Mouse (Mus musculus) cerebellum, adult 2 months (tissue): ENCODE results near the gene Agrn. TPM values are rescaled to one million over a fixed set of nuclear protein-coding genes. Genes with fewer than 3 reads are reported as not detected.

Experiments used
- DNase-seq, 2 experiments: peaks; one replicate each; pipeline ENCODE4 v3.0.0; 2021
- H3K27ac ChIP-seq: fragments of 200-500 bp; 2 replicates; pipeline ENCODE4 v1.5.1; 2012; ENCODE audit warnings: low read length, control low read depth, inconsistent platforms; ENCODE audit not compliant: insufficient read depth
- H3K27me3 ChIP-seq: fragments of 200-500 bp; 2 replicates; pipeline ENCODE4 v1.6.1; 2012; ENCODE audit warnings: inconsistent platforms, mild to moderate bottlenecking, low read length, moderate library complexity; ENCODE audit not compliant: control insufficient read depth, insufficient read depth
- H3K4me1 ChIP-seq: fragments of 200-500 bp; 2 replicates; pipeline ENCODE4 v1.6.1; 2011; ENCODE audit warnings: low read length; ENCODE audit not compliant: control insufficient read depth, insufficient read depth
- H3K4me3 ChIP-seq: fragments of 200-500 bp; replicated peaks from 2 replicates; pipeline ENCODE3; 2011; ENCODE audit warnings: mild to moderate bottlenecking, low read depth, low read length, control low read depth; ENCODE audit not compliant: insufficient read depth
- CTCF ChIP-seq: fragments of 200-500 bp; IDR thresholded peaks from 2 replicates; pipeline ENCODE4 v1.5.1; 2011; ENCODE audit warnings: low read depth, mild to moderate bottlenecking, control low read depth, low read length, moderate library complexity, borderline replicate concordance; ENCODE audit not compliant: insufficient read depth
- POLR2A ChIP-seq: fragments of 200-500 bp; IDR thresholded peaks from 2 replicates; pipeline ENCODE4 v1.6.1; 2011; ENCODE audit warnings: low read length, control low read depth, borderline replicate concordance; ENCODE audit not compliant: insufficient read depth
- WGBS: fragments of 180-500 bp; shearing (Covaris S2); methylation state at CpG from one replicate; pipeline ENCODE4 v1.1.7; 2018; 5-methylcytosine and 5-hydroxymethylcytosine counted together
- polyA plus RNA-seq: library from polyadenylated mRNA; depleted of rRNA; stranded (reverse); fragments of >200 nt; gene quantifications from 2 replicates; pipeline ENCODE4 v1.2.3, GENCODE M21; 2012

The Agrn gene
- polyA plus RNA-seq, 1 experiment: 111 TPM

- DNase-seq: no peak
- Histone ChIP-seq H3K4me3 (no peak overlapping the region), H3K27ac (no peak overlapping the region), H3K27me3 (no peaks in the 10 kb centered on the region), H3K4me1 (peaks cover 5% of the 10 kb centered on the region; the same call in 1 of the 2 replicates)
- WGBS: 29% methylated on average over 12 of the region's 12 CpGs
- TF ChIP-seq CTCF (no peak), POLR2A (no peak)
Measured at GRCm38 (mm10) chr4:156228393-156229024, 31.2 kb upstream of the Agrn start.

- H3K27ac ChIP-seq: no peak overlapping the region
- 26% methylated on average over 18 of the region's 18 CpGs for WGBS
- no peak overlapping the region for H3K4me3 ChIP-seq
- H3K4me1 ChIP-seq: peaks cover 5% of the 10 kb centered on the region; the same call in 1 of the 2 replicates
- DNase-seq: no peak
- TF ChIP-seq CTCF (no peak), POLR2A (no peak)
- no peaks in the 10 kb centered on the region for H3K27me3 ChIP-seq
Measured at GRCm38 (mm10) chr4:156227752-156228392, 30.6 kb upstream of the Agrn start.

GRCm38 (mm10) chr4:156224276-156224675 lies 27.0 kb upstream of the Agrn start:
- DNase-seq: no peak
- H3K4me1 ChIP-seq: peaks cover 5% of the 10 kb centered on the region; the same call in 1 of the 2 replicates
- H3K4me3 ChIP-seq: no peak overlapping the region
- H3K27me3 ChIP-seq: no peaks in the 10 kb centered on the region
- H3K27ac ChIP-seq: no peak overlapping the region
- no peak for TF ChIP-seq POLR2A
- 91% methylated on average over 2 of the region's 2 CpGs for WGBS

- H3K4me1 ChIP-seq: peaks cover 16% of the 10 kb centered on the region
- H3K27me3 ChIP-seq: no peaks in the 10 kb centered on the region
- no peak overlapping the region for H3K27ac ChIP-seq
- no peak for TF ChIP-seq POLR2A
- no peak for TF ChIP-seq CTCF
- H3K4me3 ChIP-seq: no peak overlapping the region
- no peak for DNase-seq
- 76% methylated on average over 11 of the region's 11 CpGs for WGBS
Measured at GRCm38 (mm10) chr4:156219936-156220335, 22.6 kb upstream of the Agrn start.

GRCm38 (mm10) chr4:156217838-156218237 lies 20.6 kb upstream of the Agrn start:
- Histone ChIP-seq H3K4me1 (peaks cover 16% of the 10 kb centered on the region), H3K27ac (no peak overlapping the region), H3K27me3 (no peaks in the 10 kb centered on the region), H3K4me3 (no peak overlapping the region)
- 80% methylated on average over 16 of the region's 16 CpGs for WGBS
- DNase-seq: no peak
- TF ChIP-seq POLR2A (no peak), CTCF (no peak)

- H3K4me3 ChIP-seq: no peak overlapping the region
- H3K27me3 ChIP-seq: no peaks in the 10 kb centered on the region
- DNase-seq: no peak
- no peak for TF ChIP-seq POLR2A
- TF ChIP-seq CTCF: no peak
- peaks cover 16% of the 10 kb centered on the region for H3K4me1 ChIP-seq
- WGBS: 52% methylated on average over 16 of the region's 16 CpGs
- no peak overlapping the region for H3K27ac ChIP-seq
Measured at GRCm38 (mm10) chr4:156217022-156217669, 19.9 kb upstream of the Agrn start.

- TF ChIP-seq CTCF (no peak), POLR2A (no peak)
- H3K27me3 ChIP-seq: no peaks in the 10 kb centered on the region
- H3K27ac ChIP-seq: no peak overlapping the region
- no peak overlapping the region for H3K4me3 ChIP-seq
- H3K4me1 ChIP-seq: peaks cover 16% of the 10 kb centered on the region
- 76% methylated on average over 2 of the region's 2 CpGs for WGBS
- no peak for DNase-seq
Measured at GRCm38 (mm10) chr4:156216196-156216595, 18.9 kb upstream of the Agrn start.

GRCm38 (mm10) chr4:156215649-156216048 lies 18.4 kb upstream of the Agrn start, which contains the start of gene Perm1:
Gene Perm1, plus strand, starts transcription at chr4:156215868.
- peak in 1 of 2 experiments; percentile 65 for DNase-seq
- Histone ChIP-seq H3K27me3 (no peaks in the 10 kb centered on the region), H3K27ac (no peak within 1 kb of the TSS), H3K4me1 (peaks cover 16% of the 10 kb centered on the region), H3K4me3 (no peak within 1 kb of the TSS)
- WGBS: 16% methylated on average over 4 of the region's 4 CpGs
- no peak for TF ChIP-seq POLR2A
- TF ChIP-seq CTCF: no peak
